Mouse (Mus musculus) embryonic facial prominence, embryonic 14.5 days (tissue): ENCODE measurements at regions not wholly inside any gene's neighbourhood (a gene's known extent, or its start where the extent isn't known, plus 50 kb on each side); places are given as distances from the start of the nearest gene placed in this dataset.
A peak's percentile ranks its signal among the peaks of the same experiment; 100 is the strongest.

Experiments
- ATAC-seq: fragments of 200-750 bp; cut with Nextera tagmentation; 2 replicates; pipeline ENCODE4 v1.8.0; 2017; ENCODE audit warnings: low read depth, moderate number of reproducible peaks, moderate TSS enrichment
- DNase-seq: peaks from one replicate; pipeline ENCODE4 v3.0.0-alpha.2; 2015; ENCODE audit warnings: low spot score
- H3K27ac ChIP-seq: fragments of 300-500 bp; sonication (generic); replicated peaks from 2 replicates; pipeline ENCODE4 v1.5.1; 2014; ENCODE audit warnings: low read depth, mild to moderate bottlenecking, low read length, moderate library complexity
- H3K27me3 ChIP-seq: fragments of 300-500 bp; sonication (generic); replicated peaks from 2 replicates; pipeline ENCODE4 v1.6.1; 2014; ENCODE audit warnings: low read length; ENCODE audit not compliant: control insufficient read depth, insufficient read depth
- H3K36me3 ChIP-seq: fragments of 300-500 bp; sonication (generic); 2 replicates; pipeline ENCODE4 v1.6.1; 2014; ENCODE audit warnings: low read length, mixed read lengths; ENCODE audit not compliant: control insufficient read depth, insufficient read depth
- H3K4me1 ChIP-seq: fragments of 300-500 bp; sonication (generic); 2 replicates; pipeline ENCODE4 v1.6.1; 2014; ENCODE audit warnings: antibody characterized with exemption, low read length; ENCODE audit not compliant: control insufficient read depth, insufficient read depth
- H3K4me2 ChIP-seq: fragments of 300-500 bp; sonication (generic); 2 replicates; pipeline ENCODE4 v1.6.1; 2014; ENCODE audit warnings: low read depth, mild to moderate bottlenecking, low read length, moderate library complexity, mixed read lengths
- H3K4me3 ChIP-seq: fragments of 300-500 bp; sonication (generic); 2 replicates; pipeline ENCODE4 v1.5.1; 2014; ENCODE audit warnings: low read depth, mild to moderate bottlenecking, low read length
- H3K9ac ChIP-seq: fragments of 300-500 bp; sonication (generic); 2 replicates; pipeline ENCODE4 v1.6.1; 2014; ENCODE audit warnings: low read depth, mild to moderate bottlenecking, low read length, moderate library complexity, mixed read lengths
- H3K9me3 ChIP-seq: fragments of 300-500 bp; sonication (generic); 2 replicates; pipeline ENCODE4 v1.6.1; 2016; ENCODE audit warnings: low read length; ENCODE audit not compliant: control insufficient read depth
- WGBS: fragments of 180-500 bp; shearing (Covaris S2); extraction: QIAGEN DNeasy Blood & Tissue Kit; methylation state at CpG from one replicate; pipeline ENCODE4 v1.1.7; 2014; 5-methylcytosine and 5-hydroxymethylcytosine counted together

DNA sequence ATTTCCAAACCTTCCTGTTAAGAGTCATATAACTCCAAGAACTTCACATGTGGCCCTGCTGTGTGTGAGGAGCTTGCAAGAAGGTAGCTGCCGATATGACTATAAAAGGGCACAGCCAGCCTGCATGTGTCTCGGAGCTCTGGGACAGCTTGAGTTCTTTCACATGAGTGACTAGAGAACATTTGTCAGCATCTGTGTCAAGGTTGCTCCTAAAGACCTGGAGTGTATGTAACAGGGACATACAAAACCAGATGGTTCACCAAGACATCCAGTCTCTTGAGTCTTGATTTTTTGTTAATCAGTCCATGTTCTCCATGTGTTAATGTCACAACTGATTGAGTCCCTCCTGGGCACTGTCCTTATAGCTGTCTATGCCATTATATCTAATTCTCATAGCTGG is 126.2 kb upstream of the Pcsk2 start:
- DNase-seq, result no peak

GRCm38 (mm10) chr2:143450680-143451079 is 95.3 kb upstream of the Pcsk2 start:
- H3K27me3 ChIP-seq, result no peaks in the 10 kb centered on the region
- no peak overlapping the region for H3K4me2 ChIP-seq
- H3K4me3 ChIP-seq, result no peak overlapping the region
- no peak overlapping the region for H3K9ac ChIP-seq
- no peaks in the 10 kb centered on the region for H3K9me3 ChIP-seq
- H3K27ac ChIP-seq, result no peak overlapping the region
- DNase-seq, result no peak
- H3K36me3 ChIP-seq, result no peaks in the 10 kb centered on the region
- H3K4me1 ChIP-seq, result no peaks in the 10 kb centered on the region
- no peak for ATAC-seq

More for the DNA sequence above, 126.2 kb upstream of the Pcsk2 start:
- ATAC-seq, result no peak
- no peak overlapping the region for H3K4me3 ChIP-seq
- no peaks in the 10 kb centered on the region for H3K4me1 ChIP-seq
- H3K36me3 ChIP-seq, result no peaks in the 10 kb centered on the region
- no peak overlapping the region for H3K27ac ChIP-seq
- 93% methylated on average over 2 of the region's 2 CpGs for WGBS
- H3K27me3 ChIP-seq, result no peaks in the 10 kb centered on the region
- no peaks in the 10 kb centered on the region for H3K9me3 ChIP-seq
- no peak overlapping the region for H3K9ac ChIP-seq
- no peak overlapping the region for H3K4me2 ChIP-seq

GRCm38 (mm10) chr2:143451256-143451655 is 94.7 kb upstream of the Pcsk2 start:
- Histone ChIP-seq H3K4me2 (no peak overlapping the region), H3K4me3 (no peak overlapping the region), H3K27me3 (no peaks in the 10 kb centered on the region), H3K9me3 (no peaks in the 10 kb centered on the region), H3K9ac (no peak overlapping the region), H3K36me3 (no peaks in the 10 kb centered on the region), H3K4me1 (no peaks in the 10 kb centered on the region), H3K27ac (no peak overlapping the region)
- 48% methylated on average over 2 of the region's 2 CpGs for WGBS
- DNase-seq (no peak), ATAC-seq (no peak)

DNA sequence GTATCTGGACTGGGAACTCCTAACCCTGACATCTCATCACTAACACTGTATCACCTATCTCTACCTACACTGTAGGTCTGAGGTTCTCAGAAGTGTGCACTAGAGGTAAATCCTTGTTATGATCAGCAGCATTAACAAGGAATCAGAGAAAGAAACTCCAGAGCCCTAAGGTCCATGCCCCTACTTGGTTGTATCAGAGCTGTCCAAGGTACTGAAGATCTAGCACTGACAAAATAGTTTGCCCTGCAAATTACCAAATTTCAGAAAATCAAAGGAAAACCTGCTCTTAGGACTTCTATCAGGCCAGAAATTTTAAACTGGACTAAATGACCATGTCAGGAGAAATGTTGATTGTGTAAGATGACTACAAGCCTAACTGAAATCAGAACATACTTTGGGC is 94.3 kb upstream of the Pcsk2 start:
- no peaks in the 10 kb centered on the region for H3K36me3 ChIP-seq
- H3K4me2 ChIP-seq, result no peak overlapping the region
- H3K27me3 ChIP-seq, result no peaks in the 10 kb centered on the region
- no peak overlapping the region for H3K27ac ChIP-seq
- no peak overlapping the region for H3K9ac ChIP-seq
- no peaks in the 10 kb centered on the region for H3K9me3 ChIP-seq
- peak; percentile 45 for DNase-seq
- H3K4me1 ChIP-seq, result no peaks in the 10 kb centered on the region
- no peak for ATAC-seq
- no peak overlapping the region for H3K4me3 ChIP-seq

DNA sequence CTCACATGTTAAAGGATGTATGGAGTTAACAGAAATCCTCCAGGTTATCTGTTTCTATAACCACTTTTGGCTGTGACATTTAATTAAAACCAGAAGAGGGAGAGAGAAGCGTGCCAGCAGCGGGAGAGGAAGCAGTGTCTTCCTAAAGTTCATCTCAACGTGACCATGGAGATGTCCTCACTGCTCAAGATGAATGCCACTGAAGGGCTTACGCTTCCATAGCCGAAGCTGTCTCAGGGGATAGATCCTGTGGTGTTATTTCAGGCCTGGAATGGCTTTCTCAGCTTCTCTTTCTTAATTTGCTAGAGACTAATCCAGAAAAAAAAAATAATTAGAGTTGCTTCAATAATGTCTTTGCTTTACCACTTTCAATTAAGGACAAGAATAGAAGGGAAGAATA is 78.0 kb upstream of the Pcsk2 start:
- H3K27me3 ChIP-seq, result no peaks in the 10 kb centered on the region
- H3K4me3 ChIP-seq, result no peak overlapping the region
- DNase-seq (no peak), ATAC-seq (no peak)
- no peak overlapping the region for H3K27ac ChIP-seq
- H3K4me2 ChIP-seq, result no peak overlapping the region
- no peak overlapping the region for H3K9ac ChIP-seq
- WGBS, result 63% methylated on average over 5 of the region's 5 CpGs
- no peaks in the 10 kb centered on the region for H3K36me3 ChIP-seq
- H3K9me3 ChIP-seq, result no peaks in the 10 kb centered on the region
- H3K4me1 ChIP-seq, result no peaks in the 10 kb centered on the region

DNA sequence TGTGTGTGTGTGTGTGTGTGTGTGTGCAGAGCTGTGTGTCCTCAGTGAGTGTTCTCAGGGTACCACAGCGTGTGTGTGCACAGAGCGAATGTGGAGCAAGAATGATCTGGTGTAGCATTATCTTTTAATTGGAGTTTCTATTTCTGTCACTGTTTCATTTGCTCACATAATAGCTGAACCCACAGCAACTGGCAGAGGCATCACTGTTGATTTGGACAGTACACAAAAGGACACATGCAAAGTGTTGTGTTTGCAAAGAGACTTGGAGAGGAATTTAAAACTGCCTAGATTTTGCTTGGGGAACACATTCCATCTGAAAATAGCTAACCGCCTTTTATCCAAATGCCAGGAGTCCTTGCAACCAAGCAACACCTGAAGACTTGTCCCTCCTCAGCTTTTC is 74.6 kb upstream of the Pcsk2 start:
- H3K4me2 ChIP-seq, result no peak overlapping the region
- H3K9me3 ChIP-seq, result no peaks in the 10 kb centered on the region
- H3K36me3 ChIP-seq, result no peaks in the 10 kb centered on the region
- no peak for DNase-seq
- ATAC-seq, result no peak
- H3K27me3 ChIP-seq, result no peaks in the 10 kb centered on the region
- H3K9ac ChIP-seq, result no peak overlapping the region
- WGBS, result 62% methylated on average over 3 of the region's 3 CpGs
- no peaks in the 10 kb centered on the region for H3K4me1 ChIP-seq
- H3K4me3 ChIP-seq, result no peak overlapping the region
- no peak overlapping the region for H3K27ac ChIP-seq

- no peak overlapping the region for H3K4me2 ChIP-seq
These were observed 55.1 kb upstream of the Pcsk2 start for GRCm38 (mm10) chr2:143490830-143491229.

More at GRCm38 (mm10) chr2:143490830-143491229, 55.1 kb upstream of the Pcsk2 start:
- H3K27ac ChIP-seq, result no peak overlapping the region
- WGBS, result 76% methylated on average over 3 of the region's 3 CpGs
- H3K4me1 ChIP-seq, result no peaks in the 10 kb centered on the region
- no peak for DNase-seq
- no peak for ATAC-seq
- no peaks in the 10 kb centered on the region for H3K36me3 ChIP-seq
- no peak overlapping the region for H3K4me3 ChIP-seq
- no peaks in the 10 kb centered on the region for H3K9me3 ChIP-seq
- H3K9ac ChIP-seq, result no peak overlapping the region
- no peaks in the 10 kb centered on the region for H3K27me3 ChIP-seq
